Mouse (Mus musculus): ENCODE measurements around the gene Cplx3. TPM values are rescaled to one million over a fixed set of nuclear protein-coding genes. Genes with fewer than 3 reads are reported as not detected.
A peak's percentile ranks its signal among the peaks of the same experiment; 100 is the strongest.

The Cplx3 gene
- polyA plus RNA-seq, 1 experiment from 2014 or later = not detected

DNA sequence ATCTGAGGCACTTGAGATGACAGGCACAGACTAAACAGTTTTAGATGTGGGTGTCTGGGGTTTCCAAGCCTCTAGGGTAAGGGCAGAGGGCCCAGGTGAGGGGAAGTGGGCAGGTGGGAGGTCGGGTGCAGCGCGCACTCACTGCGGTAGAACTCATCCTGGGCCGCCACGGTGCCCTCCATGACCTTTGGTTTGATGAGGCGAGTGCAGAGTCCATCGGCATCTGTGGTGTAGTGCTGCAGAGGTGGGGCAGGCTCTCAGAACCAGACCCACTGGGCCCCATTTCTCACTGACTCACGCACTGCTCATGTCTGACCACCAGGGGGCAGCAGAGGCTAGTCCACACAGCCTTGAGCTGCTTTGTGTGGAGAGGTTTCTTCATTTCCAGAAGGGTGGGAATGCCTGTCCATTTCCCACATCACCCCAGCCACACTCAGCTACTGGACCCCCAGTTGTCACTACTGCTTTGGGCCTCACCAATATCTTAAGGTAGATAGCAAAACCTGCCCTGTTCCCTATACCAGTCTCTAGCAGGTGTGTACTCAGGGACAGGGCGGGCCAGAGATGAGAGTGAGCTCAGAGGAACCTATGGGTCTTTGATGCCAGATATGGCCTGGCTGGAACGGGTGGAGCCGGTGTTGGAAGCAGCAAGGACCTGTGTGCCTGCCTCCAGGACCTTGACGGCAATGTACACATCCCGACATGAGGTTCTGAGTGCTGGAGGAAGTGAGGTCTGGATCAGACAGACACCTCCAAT, 23.2 kb upstream of the Cplx3 start:
- no peaks in the 10 kb centered on the region for H3K27me3 ChIP-seq (ENCODE audit: control insufficient read depth, insufficient read depth, low read length)
- no peak overlapping the region for H3K4me2 ChIP-seq (ENCODE audit: low read depth, severe bottlenecking)
- H3K9me3 ChIP-seq (ENCODE audit: control insufficient read depth, low read length) = no peaks in the 10 kb centered on the region
- 66% methylated on average over 14 of the region's 14 CpGs for WGBS
- peak; percentile 87 for DNase-seq (ENCODE audit: low spot score)
- peak; percentile 44; the same call in 1 of the 2 replicates for ATAC-seq (ENCODE audit: insufficient number of reproducible peaks, low FRiP score, low TSS enrichment, low read depth)
- H3K4me1 ChIP-seq (ENCODE audit: control insufficient read depth, insufficient read depth, low read length) = 0 out of 2 replicates have a peak, but pooled peaks cover 3% of the 10 kb centered on the region
- no peak overlapping the region for H3K4me3 ChIP-seq (ENCODE audit: low read depth, low read length)
- peaks cover 35% of the 10 kb centered on the region for H3K36me3 ChIP-seq (ENCODE audit: control insufficient read depth, insufficient read depth, low read length)
- H3K27ac ChIP-seq (replicated peaks; ENCODE audit: low read depth, low read length) = no peak overlapping the region
- H3K9ac ChIP-seq (ENCODE audit: low read length) = no peak overlapping the region

DNA sequence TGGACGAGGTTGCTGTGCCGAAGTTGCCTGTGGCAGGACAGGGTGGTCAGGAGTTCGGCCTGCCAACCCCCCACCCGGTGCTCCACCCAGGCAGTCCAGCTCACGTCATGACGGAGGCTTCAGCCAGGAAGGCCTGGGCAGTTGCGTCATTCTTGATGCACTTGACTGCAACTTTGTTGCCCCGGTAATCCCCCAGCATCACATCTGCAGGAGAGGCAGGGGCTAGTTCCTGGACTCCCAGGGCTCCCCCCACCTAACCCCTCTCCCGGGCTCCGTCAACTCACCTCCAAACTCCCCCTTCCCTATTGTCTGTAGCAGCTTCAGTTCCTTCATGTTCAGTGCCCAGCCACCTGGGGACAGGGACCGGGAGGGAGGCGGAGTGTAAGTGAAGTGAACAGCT, 22.6 kb upstream of the Cplx3 start:
- no peak for ATAC-seq (ENCODE audit: insufficient number of reproducible peaks, low FRiP score, low TSS enrichment, low read depth)
- H3K36me3 ChIP-seq (ENCODE audit: control insufficient read depth, insufficient read depth, low read length) = peaks cover 35% of the 10 kb centered on the region

DNA sequence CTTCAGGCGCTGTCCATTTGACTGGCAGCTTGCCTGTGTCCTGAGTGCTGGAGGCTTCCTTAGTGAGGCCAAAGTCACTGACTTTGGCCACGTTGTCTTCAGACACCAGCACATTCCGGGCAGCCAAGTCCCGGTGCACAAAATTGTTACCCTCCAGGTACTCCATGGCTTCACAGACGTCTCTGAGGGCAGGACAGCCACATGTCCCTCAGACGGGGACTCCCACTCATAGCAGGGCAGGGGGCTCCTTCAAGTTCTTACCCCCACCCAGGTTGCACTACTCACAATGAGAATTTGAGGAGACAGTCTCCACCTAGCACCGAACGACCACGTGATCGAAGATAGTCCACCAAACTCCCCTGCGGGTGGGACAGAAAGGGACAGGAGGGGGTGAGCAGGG, 21.8 kb upstream of the Cplx3 start:
- H3K9ac ChIP-seq (ENCODE audit: low read length) = no peak overlapping the region
- H3K4me3 ChIP-seq (ENCODE audit: low read depth, low read length) = no peak overlapping the region
- no peaks in the 10 kb centered on the region for H3K27me3 ChIP-seq (ENCODE audit: control insufficient read depth, insufficient read depth, low read length)
- H3K9me3 ChIP-seq (ENCODE audit: control insufficient read depth, low read length) = no peaks in the 10 kb centered on the region
- no peak overlapping the region for H3K27ac ChIP-seq (replicated peaks; ENCODE audit: low read depth, low read length)
- DNase-seq (ENCODE audit: low spot score) (no peak), ATAC-seq (ENCODE audit: insufficient number of reproducible peaks, low FRiP score, low TSS enrichment, low read depth) (no peak)
- H3K4me2 ChIP-seq (ENCODE audit: low read depth, severe bottlenecking) = no peak overlapping the region
- peaks cover 35% of the 10 kb centered on the region for H3K36me3 ChIP-seq (ENCODE audit: control insufficient read depth, insufficient read depth, low read length)
- no peaks in the 10 kb centered on the region for H3K4me1 ChIP-seq (ENCODE audit: control insufficient read depth, insufficient read depth, low read length)
- WGBS = 92% methylated on average over 11 of the region's 11 CpGs

More for the DNA sequence above, 22.6 kb upstream of the Cplx3 start:
- Histone ChIP-seq H3K9ac (ENCODE audit: low read length) (no peak overlapping the region), H3K4me2 (ENCODE audit: low read depth, severe bottlenecking) (no peak overlapping the region), H3K27ac (replicated peaks; ENCODE audit: low read depth, low read length) (no peak overlapping the region), H3K9me3 (ENCODE audit: control insufficient read depth, low read length) (no peaks in the 10 kb centered on the region), H3K4me1 (ENCODE audit: control insufficient read depth, insufficient read depth, low read length) (no peaks in the 10 kb centered on the region), H3K4me3 (ENCODE audit: low read depth, low read length) (no peak overlapping the region), H3K27me3 (ENCODE audit: control insufficient read depth, insufficient read depth, low read length) (no peaks in the 10 kb centered on the region)
- WGBS = 95% methylated on average over 12 of the region's 12 CpGs
- DNase-seq (ENCODE audit: low spot score) = no peak

DNA sequence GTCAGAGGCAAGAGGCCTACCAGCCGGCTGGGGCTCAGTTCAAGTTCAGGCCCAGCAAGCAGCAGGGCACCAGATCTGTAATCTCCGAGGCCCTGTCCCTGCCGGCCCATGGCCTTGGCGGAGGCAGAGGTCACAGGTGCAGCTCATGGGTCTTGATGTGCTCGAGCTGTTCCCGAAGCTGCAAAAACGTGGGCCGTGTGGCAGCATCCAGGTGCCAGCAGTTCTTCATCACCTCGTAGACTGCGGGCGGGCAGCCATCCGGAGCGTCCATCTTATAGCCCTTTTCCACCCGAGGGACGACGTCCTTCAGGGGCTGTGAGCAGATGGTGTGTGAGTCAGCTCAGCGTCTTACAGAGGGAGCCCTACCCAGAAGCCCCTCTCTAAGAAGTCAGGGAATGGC, 21.1 kb upstream of the Cplx3 start:
- no peak overlapping the region for H3K4me2 ChIP-seq (ENCODE audit: low read depth, severe bottlenecking)
- 92% methylated on average over 17 of the region's 17 CpGs for WGBS
- DNase-seq (ENCODE audit: low spot score) (no peak), ATAC-seq (ENCODE audit: insufficient number of reproducible peaks, low FRiP score, low TSS enrichment, low read depth) (no peak)
- H3K27me3 ChIP-seq (ENCODE audit: control insufficient read depth, insufficient read depth, low read length) = no peaks in the 10 kb centered on the region
- no peak overlapping the region for H3K9ac ChIP-seq (ENCODE audit: low read length)
- no peak overlapping the region for H3K4me3 ChIP-seq (ENCODE audit: low read depth, low read length)
- H3K9me3 ChIP-seq (ENCODE audit: control insufficient read depth, low read length) = no peaks in the 10 kb centered on the region
- H3K4me1 ChIP-seq (ENCODE audit: control insufficient read depth, insufficient read depth, low read length) = no peaks in the 10 kb centered on the region
- H3K27ac ChIP-seq (replicated peaks; ENCODE audit: low read depth, low read length) = no peak overlapping the region
- peaks cover 35% of the 10 kb centered on the region for H3K36me3 ChIP-seq (ENCODE audit: control insufficient read depth, insufficient read depth, low read length)

DNA sequence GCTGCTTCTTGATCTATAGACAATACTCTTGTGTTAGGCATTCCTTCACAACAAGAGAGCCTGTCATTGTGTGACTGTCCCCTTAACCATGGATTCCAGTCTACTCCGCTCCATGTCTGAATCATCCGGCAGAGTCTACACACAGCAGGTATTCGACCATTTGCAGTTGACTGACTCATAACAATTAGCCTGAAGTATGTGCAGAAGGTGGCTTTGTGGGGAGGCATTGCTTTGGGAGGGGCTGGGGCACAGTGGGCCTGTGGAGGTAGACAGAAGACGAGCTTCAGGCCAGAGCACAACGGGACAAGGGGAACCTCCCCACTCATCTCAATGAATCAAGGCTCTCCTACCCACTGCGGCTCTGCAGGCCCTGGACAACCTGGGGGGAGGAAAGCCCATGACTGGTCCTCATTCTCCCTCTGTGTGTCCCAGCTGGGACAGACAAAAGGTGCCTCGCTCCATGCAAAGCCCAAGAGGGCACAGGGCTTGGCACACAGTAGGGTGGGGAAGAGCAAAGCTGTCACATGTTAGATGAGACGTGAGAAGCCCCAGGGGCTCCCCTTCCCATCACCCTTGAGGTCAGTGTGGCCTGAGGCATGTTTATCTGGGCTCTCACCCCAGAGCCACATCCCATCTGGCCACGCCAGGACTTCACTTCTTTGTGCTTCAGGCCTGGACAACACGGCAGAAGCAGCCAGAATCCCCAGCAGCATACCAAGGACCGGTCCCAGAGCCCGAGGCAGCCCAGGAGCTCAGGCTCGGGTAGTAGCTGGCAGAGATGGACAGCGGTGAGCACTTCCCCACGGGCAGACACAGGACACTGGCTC, 19.8 kb upstream of the Cplx3 start:
- H3K4me3 ChIP-seq (ENCODE audit: low read depth, low read length) = no peak overlapping the region
- no peaks in the 10 kb centered on the region for H3K27me3 ChIP-seq (ENCODE audit: control insufficient read depth, insufficient read depth, low read length)
- no peak overlapping the region for H3K9ac ChIP-seq (ENCODE audit: low read length)
- no peaks in the 10 kb centered on the region for H3K9me3 ChIP-seq (ENCODE audit: control insufficient read depth, low read length)
- peaks cover 34% of the 10 kb centered on the region for H3K36me3 ChIP-seq (ENCODE audit: control insufficient read depth, insufficient read depth, low read length)
- ATAC-seq (ENCODE audit: insufficient number of reproducible peaks, low FRiP score, low TSS enrichment, low read depth) (no peak), DNase-seq (ENCODE audit: low spot score) (no peak)
- no peaks in the 10 kb centered on the region for H3K4me1 ChIP-seq (ENCODE audit: control insufficient read depth, insufficient read depth, low read length)
- WGBS = 90% methylated on average over 15 of the region's 15 CpGs
- no peak overlapping the region for H3K27ac ChIP-seq (replicated peaks; ENCODE audit: low read depth, low read length)
- no peak overlapping the region for H3K4me2 ChIP-seq (ENCODE audit: low read depth, severe bottlenecking)

DNA sequence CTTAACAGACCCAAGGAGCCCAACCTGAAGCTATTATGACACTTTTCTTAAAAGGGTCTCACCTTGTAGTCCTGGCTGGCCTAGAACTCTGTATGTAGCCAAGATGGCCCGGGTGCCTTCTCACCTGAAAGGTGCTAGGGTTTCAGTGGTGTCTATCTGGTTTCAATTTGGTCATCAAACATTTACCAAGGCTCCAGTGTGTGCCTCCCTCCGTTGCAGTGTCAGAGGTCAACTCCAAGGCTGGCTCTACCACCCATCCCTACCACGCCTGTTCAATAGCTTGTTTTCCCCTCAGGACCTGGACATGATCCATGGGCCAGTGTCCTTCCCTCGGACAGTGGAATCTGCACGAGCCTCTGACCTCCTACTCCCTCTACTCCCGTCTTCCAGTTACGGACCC, 18.2 kb upstream of the Cplx3 start:
- WGBS = 82% methylated on average over 7 of the region's 7 CpGs
- H3K27me3 ChIP-seq (ENCODE audit: control insufficient read depth, insufficient read depth, low read length) = no peaks in the 10 kb centered on the region
- ATAC-seq (ENCODE audit: insufficient number of reproducible peaks, low FRiP score, low TSS enrichment, low read depth) = no peak
- H3K4me2 ChIP-seq (ENCODE audit: low read depth, severe bottlenecking) = no peak overlapping the region
- DNase-seq (ENCODE audit: low spot score) = no peak
- no peaks in the 10 kb centered on the region for H3K9me3 ChIP-seq (ENCODE audit: control insufficient read depth, low read length)
- H3K4me1 ChIP-seq (ENCODE audit: control insufficient read depth, insufficient read depth, low read length) = no peaks in the 10 kb centered on the region
- peaks cover 22% of the 10 kb centered on the region for H3K36me3 ChIP-seq (ENCODE audit: control insufficient read depth, insufficient read depth, low read length)
- H3K27ac ChIP-seq (replicated peaks; ENCODE audit: low read depth, low read length) = no peak overlapping the region
- H3K4me3 ChIP-seq (ENCODE audit: low read depth, low read length) = no peak overlapping the region
- H3K9ac ChIP-seq (ENCODE audit: low read length) = no peak overlapping the region

GRCm38 (mm10) chr9:57620674-57621073, 14.6 kb upstream of the Cplx3 start, which contains the start of gene Lman1l:
Gene Lman1l, minus strand, starts transcription at chr9:57620774.
- Histone ChIP-seq H3K9ac (ENCODE audit: low read length) (no peak within 1 kb of the TSS), H3K4me2 (ENCODE audit: low read depth, severe bottlenecking) (no peak within 1 kb of the TSS), H3K4me3 (ENCODE audit: low read depth, low read length) (no peak within 1 kb of the TSS), H3K4me1 (ENCODE audit: control insufficient read depth, insufficient read depth, low read length) (no peaks in the 10 kb centered on the region), H3K27me3 (ENCODE audit: control insufficient read depth, insufficient read depth, low read length) (no peaks in the 10 kb centered on the region), H3K27ac (replicated peaks; ENCODE audit: low read depth, low read length) (no peak within 1 kb of the TSS), H3K9me3 (ENCODE audit: control insufficient read depth, low read length) (no peaks in the 10 kb centered on the region), H3K36me3 (ENCODE audit: control insufficient read depth, insufficient read depth, low read length) (no peaks in the 10 kb centered on the region)
- WGBS = 95% methylated on average over 5 of the region's 5 CpGs
- DNase-seq (ENCODE audit: low spot score) (no peak), ATAC-seq (ENCODE audit: insufficient number of reproducible peaks, low FRiP score, low TSS enrichment, low read depth) (no peak)

DNA sequence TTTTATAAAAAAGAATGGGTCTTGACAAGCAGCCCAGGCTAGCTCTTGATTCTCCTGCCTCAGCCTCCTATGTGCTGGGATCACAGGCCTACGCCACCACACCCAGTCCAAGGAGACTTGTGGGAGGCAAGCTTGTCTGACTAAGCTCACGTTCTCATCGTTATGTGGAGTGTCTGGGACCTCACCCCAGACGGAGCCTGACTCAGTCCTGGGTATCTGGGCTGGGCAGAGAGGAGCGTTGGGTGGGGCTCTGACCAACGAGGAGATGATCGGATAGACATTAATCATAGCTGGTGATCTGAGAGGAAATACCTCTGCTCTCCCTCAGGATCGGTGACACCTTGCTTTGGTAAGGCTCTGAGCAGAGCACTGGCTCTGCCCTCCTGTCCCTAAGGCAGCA, 12.8 kb upstream of the Cplx3 start:
- Histone ChIP-seq H3K36me3 (ENCODE audit: control insufficient read depth, insufficient read depth, low read length) (no peaks in the 10 kb centered on the region), H3K9ac (ENCODE audit: low read length) (no peak overlapping the region), H3K4me3 (ENCODE audit: low read depth, low read length) (no peak overlapping the region), H3K9me3 (ENCODE audit: control insufficient read depth, low read length) (no peaks in the 10 kb centered on the region), H3K27ac (replicated peaks; ENCODE audit: low read depth, low read length) (no peak overlapping the region), H3K27me3 (ENCODE audit: control insufficient read depth, insufficient read depth, low read length) (no peaks in the 10 kb centered on the region), H3K4me1 (ENCODE audit: control insufficient read depth, insufficient read depth, low read length) (no peaks in the 10 kb centered on the region), H3K4me2 (ENCODE audit: low read depth, severe bottlenecking) (no peak overlapping the region)
- 75% methylated on average over 8 of the region's 8 CpGs for WGBS
- ATAC-seq (ENCODE audit: insufficient number of reproducible peaks, low FRiP score, low TSS enrichment, low read depth) (no peak), DNase-seq (ENCODE audit: low spot score) (no peak)
